Mouse (Mus musculus) spleen, adult 2 months (tissue): Measurements from ENCODE around the gene Commd1.

ENCODE experiments used
- CTCF ChIP-seq: fragments of 200-500 bp; IDR thresholded peaks from 2 replicates; pipeline ENCODE4 v1.5.1; 2011; ENCODE audit warnings: mild to moderate bottlenecking, inconsistent platforms; ENCODE audit not compliant: insufficient read depth, insufficient read length, insufficient replicate concordance; ENCODE audit errors: extremely low read depth
- POLR2A ChIP-seq: fragments of 200-500 bp; IDR thresholded peaks from 2 replicates; pipeline ENCODE4 v1.6.1; 2011; ENCODE audit warnings: low read depth, low read length, inconsistent platforms

GRCm38 (mm10) chr11:22859633-22860334, 122.4 kb downstream of the Commd1 start:
- TF ChIP-seq CTCF, result 0 out of 2 replicates have a peak, but pooled peaks have one; percentile 3
- peak; percentile 69 for TF ChIP-seq POLR2A
